Mouse (Mus musculus): ENCODE measurements around the gene Dzank1. TPM values are rescaled to one million over a fixed set of nuclear protein-coding genes. Genes with fewer than 3 reads are reported as not detected.
A peak's percentile ranks its signal among the peaks of the same experiment; 100 is the strongest.

The Dzank1 gene
- polyA plus RNA-seq (2014; fragmentation: Nextera tagmentation; extraction: Ambion mirVana) = 4.1 and 4.8 TPM in 2 replicates

GRCm38 (mm10) chr2:144526981-144527820 lies at the start of gene Dzank1, which contains the start of gene Polr3f:
TSS of gene Dzank1 (minus strand) at chr2:144527414.
TSS of gene Polr3f (plus strand) at chr2:144527718.
- 0 out of 2 replicates have a peak, but pooled peaks cover 2% of the 10 kb centered on the region for H3K36me3 ChIP-seq (ENCODE audit: control insufficient read depth, insufficient read depth, low read length)
- H3K27me3 ChIP-seq (ENCODE audit: control insufficient read depth, insufficient read depth, low read length) = no peaks in the 10 kb centered on the region
- H3K9ac ChIP-seq (ENCODE audit: low read length) = peak within 1 kb of the TSS; percentile 80
- no peaks in the 10 kb centered on the region for H3K9me3 ChIP-seq (ENCODE audit: control insufficient read depth, low read length)
- WGBS = 2% methylated on average over 56 of the region's 56 CpGs
- H3K4me1 ChIP-seq (ENCODE audit: control insufficient read depth, insufficient read depth, low read length) = no peaks in the 10 kb centered on the region; the same call in 1 of the 2 replicates
- H3K27ac ChIP-seq (ENCODE audit: low read depth, low read length) = peak within 1 kb of the TSS; percentile 89
- peak within 1 kb of the TSS; percentile 77 for H3K4me2 ChIP-seq (ENCODE audit: low read depth)
- H3K4me3 ChIP-seq (ENCODE audit: low read depth, low read length) = peak within 1 kb of the TSS; percentile 84
- DNase-seq (ENCODE audit: low spot score) = peak; percentile 97
- ATAC-seq (ENCODE audit: insufficient read depth, low FRiP score, low TSS enrichment) = peak; percentile 97

GRCm38 (mm10) chr2:144555820-144556552 lies 28.8 kb upstream of the Dzank1 start, which contains the start of gene Sec23b:
TSS of gene Sec23b (plus strand) at chr2:144556229.
- WGBS = 0% methylated on average over 44 of the region's 44 CpGs
- Histone ChIP-seq H3K4me2 (ENCODE audit: low read depth) (peak within 1 kb of the TSS; percentile 56), H3K27ac (ENCODE audit: low read depth, low read length) (peak within 1 kb of the TSS; percentile 76), H3K9me3 (ENCODE audit: control insufficient read depth, low read length) (no peaks in the 10 kb centered on the region), H3K9ac (ENCODE audit: low read length) (peak within 1 kb of the TSS; percentile 59), H3K4me1 (ENCODE audit: control insufficient read depth, insufficient read depth, low read length) (no peaks in the 10 kb centered on the region), H3K27me3 (ENCODE audit: control insufficient read depth, insufficient read depth, low read length) (no peaks in the 10 kb centered on the region), H3K36me3 (ENCODE audit: control insufficient read depth, insufficient read depth, low read length) (no peaks in the 10 kb centered on the region), H3K4me3 (ENCODE audit: low read depth, low read length) (peak within 1 kb of the TSS; percentile 59)
- DNase-seq (ENCODE audit: low spot score) = peak; percentile 97
- ATAC-seq (ENCODE audit: insufficient read depth, low FRiP score, low TSS enrichment) = peak; percentile 98

- Histone ChIP-seq H3K9ac (ENCODE audit: low read length) (peak overlapping the region; percentile 58), H3K4me3 (ENCODE audit: low read depth, low read length) (peak overlapping the region; percentile 59), H3K9me3 (ENCODE audit: control insufficient read depth, low read length) (no peaks in the 10 kb centered on the region), H3K27ac (ENCODE audit: low read depth, low read length) (peak overlapping the region; percentile 76), H3K27me3 (ENCODE audit: control insufficient read depth, insufficient read depth, low read length) (no peaks in the 10 kb centered on the region), H3K36me3 (ENCODE audit: control insufficient read depth, insufficient read depth, low read length) (no peaks in the 10 kb centered on the region), H3K4me2 (ENCODE audit: low read depth) (peak overlapping the region; percentile 56), H3K4me1 (ENCODE audit: control insufficient read depth, insufficient read depth, low read length) (no peaks in the 10 kb centered on the region)
- ATAC-seq (ENCODE audit: insufficient read depth, low FRiP score, low TSS enrichment) (peak; percentile 19), DNase-seq (ENCODE audit: low spot score) (peak; percentile 35)
- WGBS = 3% methylated on average over 14 of the region's 14 CpGs
These were observed 28.1 kb upstream of the Dzank1 start for GRCm38 (mm10) chr2:144555286-144555819.

GRCm38 (mm10) chr2:144553905-144554304 lies 26.7 kb upstream of the Dzank1 start:
- no peak for DNase-seq (ENCODE audit: low spot score)
- H3K27ac ChIP-seq (ENCODE audit: low read depth, low read length) = no peak overlapping the region
- no peak overlapping the region for H3K9ac ChIP-seq (ENCODE audit: low read length)
- H3K27me3 ChIP-seq (ENCODE audit: control insufficient read depth, insufficient read depth, low read length) = no peaks in the 10 kb centered on the region
- no peak for ATAC-seq (ENCODE audit: insufficient read depth, low FRiP score, low TSS enrichment)
- no peak overlapping the region for H3K4me2 ChIP-seq (ENCODE audit: low read depth)
- WGBS = 95% methylated on average over 3 of the region's 3 CpGs
- H3K4me1 ChIP-seq (ENCODE audit: control insufficient read depth, insufficient read depth, low read length) = 0 out of 2 replicates have a peak, but pooled peaks cover 3% of the 10 kb centered on the region
- no peaks in the 10 kb centered on the region for H3K36me3 ChIP-seq (ENCODE audit: control insufficient read depth, insufficient read depth, low read length)
- H3K4me3 ChIP-seq (ENCODE audit: low read depth, low read length) = no peak overlapping the region
- H3K9me3 ChIP-seq (ENCODE audit: control insufficient read depth, low read length) = no peaks in the 10 kb centered on the region

GRCm38 (mm10) chr2:144550529-144550928 lies 23.3 kb upstream of the Dzank1 start, which contains the start of gene Rbbp9:
TSS of gene Rbbp9 (minus strand) at chr2:144550869.
- ATAC-seq (ENCODE audit: insufficient read depth, low FRiP score, low TSS enrichment) (peak; percentile 95), DNase-seq (ENCODE audit: low spot score) (peak; percentile 86)
- Histone ChIP-seq H3K9ac (ENCODE audit: low read length) (peak within 1 kb of the TSS; percentile 71), H3K9me3 (ENCODE audit: control insufficient read depth, low read length) (no peaks in the 10 kb centered on the region), H3K4me2 (ENCODE audit: low read depth) (peak within 1 kb of the TSS; percentile 62), H3K4me1 (ENCODE audit: control insufficient read depth, insufficient read depth, low read length) (0 out of 2 replicates have a peak, but pooled peaks cover 3% of the 10 kb centered on the region), H3K4me3 (ENCODE audit: low read depth, low read length) (peak within 1 kb of the TSS; percentile 50), H3K27ac (ENCODE audit: low read depth, low read length) (peak within 1 kb of the TSS; percentile 47; the same call in 1 of the 2 replicates), H3K36me3 (ENCODE audit: control insufficient read depth, insufficient read depth, low read length) (peaks cover 2% of the 10 kb centered on the region; the same call in 1 of the 2 replicates), H3K27me3 (ENCODE audit: control insufficient read depth, insufficient read depth, low read length) (no peaks in the 10 kb centered on the region)
- under 1% methylated on average over 17 of the region's 17 CpGs for WGBS

- 77% methylated on average over 4 of the region's 4 CpGs for WGBS
- DNase-seq (ENCODE audit: low spot score) = no peak
- no peaks in the 10 kb centered on the region for H3K9me3 ChIP-seq (ENCODE audit: control insufficient read depth, low read length)
These were observed 20.3 kb upstream of the Dzank1 start for GRCm38 (mm10) chr2:144547559-144547958.

GRCm38 (mm10) chr2:144545481-144545880 lies 18.3 kb upstream of the Dzank1 start:
- no peak for ATAC-seq (ENCODE audit: insufficient read depth, low FRiP score, low TSS enrichment)
- H3K4me3 ChIP-seq (ENCODE audit: low read depth, low read length) = no peak overlapping the region
- no peak overlapping the region for H3K9ac ChIP-seq (ENCODE audit: low read length)
- H3K4me1 ChIP-seq (ENCODE audit: control insufficient read depth, insufficient read depth, low read length) = 0 out of 2 replicates have a peak, but pooled peaks cover 3% of the 10 kb centered on the region
- no peak overlapping the region for H3K4me2 ChIP-seq (ENCODE audit: low read depth)
- 73% methylated on average over 1 of the region's 1 CpGs for WGBS
- no peak for DNase-seq (ENCODE audit: low spot score)
- H3K9me3 ChIP-seq (ENCODE audit: control insufficient read depth, low read length) = no peaks in the 10 kb centered on the region
- H3K27ac ChIP-seq (ENCODE audit: low read depth, low read length) = no peak overlapping the region
- peaks cover 3% of the 10 kb centered on the region; the same call in 1 of the 2 replicates for H3K36me3 ChIP-seq (ENCODE audit: control insufficient read depth, insufficient read depth, low read length)
- no peaks in the 10 kb centered on the region for H3K27me3 ChIP-seq (ENCODE audit: control insufficient read depth, insufficient read depth, low read length)

More at GRCm38 (mm10) chr2:144547559-144547958, 20.3 kb upstream of the Dzank1 start:
- ATAC-seq (ENCODE audit: insufficient read depth, low FRiP score, low TSS enrichment) = no peak
- Histone ChIP-seq H3K4me2 (ENCODE audit: low read depth) (no peak overlapping the region), H3K9ac (ENCODE audit: low read length) (no peak overlapping the region), H3K36me3 (ENCODE audit: control insufficient read depth, insufficient read depth, low read length) (peaks cover 3% of the 10 kb centered on the region; the same call in 1 of the 2 replicates), H3K27ac (ENCODE audit: low read depth, low read length) (no peak overlapping the region), H3K27me3 (ENCODE audit: control insufficient read depth, insufficient read depth, low read length) (no peaks in the 10 kb centered on the region), H3K4me1 (ENCODE audit: control insufficient read depth, insufficient read depth, low read length) (0 out of 2 replicates have a peak, but pooled peaks cover 3% of the 10 kb centered on the region), H3K4me3 (ENCODE audit: low read depth, low read length) (no peak overlapping the region)

GRCm38 (mm10) chr2:144545061-144545460 lies 17.8 kb upstream of the Dzank1 start:
- no peaks in the 10 kb centered on the region for H3K27me3 ChIP-seq (ENCODE audit: control insufficient read depth, insufficient read depth, low read length)
- H3K9me3 ChIP-seq (ENCODE audit: control insufficient read depth, low read length) = no peaks in the 10 kb centered on the region
- H3K9ac ChIP-seq (ENCODE audit: low read length) = no peak overlapping the region
- 93% methylated on average over 2 of the region's 2 CpGs for WGBS
- no peak for DNase-seq (ENCODE audit: low spot score)
- H3K4me1 ChIP-seq (ENCODE audit: control insufficient read depth, insufficient read depth, low read length) = 0 out of 2 replicates have a peak, but pooled peaks cover 3% of the 10 kb centered on the region
- H3K4me2 ChIP-seq (ENCODE audit: low read depth) = no peak overlapping the region
- H3K27ac ChIP-seq (ENCODE audit: low read depth, low read length) = no peak overlapping the region
- H3K4me3 ChIP-seq (ENCODE audit: low read depth, low read length) = no peak overlapping the region
- ATAC-seq (ENCODE audit: insufficient read depth, low FRiP score, low TSS enrichment) = no peak
- peaks cover 3% of the 10 kb centered on the region; the same call in 1 of the 2 replicates for H3K36me3 ChIP-seq (ENCODE audit: control insufficient read depth, insufficient read depth, low read length)
